Mouse (Mus musculus) lung, embryonic 15.5 days (tissue): ENCODE measurements at regions not wholly inside any gene's neighbourhood (a gene's known extent, or its start where the extent isn't known, plus 50 kb on each side); places are given as distances from the start of the nearest gene placed in this dataset.

ENCODE experiments used
- ATAC-seq: fragments of 200-750 bp; cut with Nextera tagmentation; 2 replicates; pipeline ENCODE4 v1.8.0; 2017; ENCODE audit warnings: moderate number of reproducible peaks, borderline replicate concordance; ENCODE audit not compliant: low FRiP score, low TSS enrichment; ENCODE audit errors: extremely low read depth
- H3K27ac ChIP-seq: fragments of 300-500 bp; sonication (generic); 2 replicates; pipeline ENCODE4 v1.5.1; 2015; ENCODE audit warnings: moderate library complexity, mild to moderate bottlenecking, inconsistent platforms
- H3K27me3 ChIP-seq: fragments of 300-500 bp; sonication (generic); 2 replicates; pipeline ENCODE4 v1.6.1; 2015; ENCODE audit warnings: inconsistent platforms
- H3K36me3 ChIP-seq: fragments of 300-500 bp; sonication (generic); 2 replicates; pipeline ENCODE4 v1.6.1; 2015; ENCODE audit warnings: inconsistent platforms
- H3K4me1 ChIP-seq: fragments of 300-500 bp; sonication (generic); 2 replicates; pipeline ENCODE4 v1.6.1; 2015; ENCODE audit warnings: inconsistent platforms
- H3K4me2 ChIP-seq: fragments of 300-500 bp; sonication (generic); 2 replicates; pipeline ENCODE4 v1.6.1; 2015; ENCODE audit warnings: inconsistent platforms, mild to moderate bottlenecking, moderate library complexity
- H3K4me3 ChIP-seq: fragments of 300-500 bp; sonication (generic); 2 replicates; pipeline ENCODE4 v1.5.1; 2015; ENCODE audit warnings: mild to moderate bottlenecking, inconsistent platforms
- H3K9ac ChIP-seq: fragments of 300-500 bp; sonication (generic); 2 replicates; pipeline ENCODE4 v1.6.1; 2015; ENCODE audit warnings: inconsistent platforms
- H3K9me3 ChIP-seq: fragments of 300-500 bp; sonication (generic); 2 replicates; pipeline ENCODE4 v1.6.1; 2016; ENCODE audit warnings: inconsistent platforms
- whole genome bisulfite sequencing: fragments of 180-500 bp; shearing (Covaris S2); methylation state at CpG from one replicate; pipeline ENCODE4 v1.1.7; 2015; 5-methylcytosine and 5-hydroxymethylcytosine counted together

DNA sequence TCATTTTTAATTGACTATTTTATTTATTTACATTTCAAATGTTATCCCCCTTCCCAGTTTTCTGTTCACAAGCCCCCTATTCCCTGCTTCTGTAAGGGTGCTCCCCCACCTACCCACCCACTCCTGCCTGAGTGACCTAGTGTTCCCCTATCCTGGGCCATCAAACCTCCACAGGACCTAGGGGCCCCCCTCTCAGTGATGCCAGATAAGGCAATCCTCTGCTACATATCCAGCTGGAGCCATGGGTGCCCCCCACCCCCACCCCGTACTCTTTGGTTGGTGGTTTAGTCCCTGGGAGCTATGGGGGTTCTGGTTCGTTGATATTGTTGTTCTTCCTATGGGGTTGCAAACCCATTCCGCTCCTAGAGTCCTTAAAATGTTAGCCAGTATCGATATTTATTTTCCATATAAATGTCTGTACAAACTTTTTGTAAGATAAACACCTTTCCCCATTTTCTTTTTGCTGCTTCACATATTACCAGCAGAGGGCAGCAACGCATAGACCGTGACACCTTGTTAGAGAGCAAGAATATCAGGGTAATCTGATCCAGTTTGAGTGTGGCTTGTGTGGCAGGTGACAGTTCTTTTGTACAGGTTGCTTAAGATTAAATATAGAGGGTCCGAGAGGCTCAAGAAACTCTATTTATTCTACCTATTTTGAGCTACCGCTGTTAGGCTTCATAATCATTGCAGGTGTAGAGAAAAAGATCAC is 177.2 kb upstream of the Scn7a start:
- no peak overlapping the region for H3K27ac ChIP-seq
- H3K4me1 ChIP-seq = no peaks in the 10 kb centered on the region
- no peak for ATAC-seq
- WGBS = 22% methylated on average over 8 of the region's 8 CpGs
- H3K4me3 ChIP-seq = no peak overlapping the region
- no peaks in the 10 kb centered on the region for H3K9me3 ChIP-seq
- H3K36me3 ChIP-seq = no peaks in the 10 kb centered on the region
- no peaks in the 10 kb centered on the region for H3K27me3 ChIP-seq
- H3K9ac ChIP-seq = no peak overlapping the region
- no peak overlapping the region for H3K4me2 ChIP-seq

GRCm38 (mm10) chr2:66941188-66941587 is 156.5 kb upstream of the Scn7a start:
- no peak overlapping the region for H3K4me3 ChIP-seq
- no peaks in the 10 kb centered on the region for H3K27me3 ChIP-seq
- no peaks in the 10 kb centered on the region for H3K4me1 ChIP-seq
- no peak overlapping the region for H3K27ac ChIP-seq
- no peak for ATAC-seq
- H3K9ac ChIP-seq = no peak overlapping the region
- H3K9me3 ChIP-seq = no peaks in the 10 kb centered on the region
- no peak overlapping the region for H3K4me2 ChIP-seq
- WGBS = 77% methylated on average over 5 of the region's 5 CpGs
- H3K36me3 ChIP-seq = no peaks in the 10 kb centered on the region

DNA sequence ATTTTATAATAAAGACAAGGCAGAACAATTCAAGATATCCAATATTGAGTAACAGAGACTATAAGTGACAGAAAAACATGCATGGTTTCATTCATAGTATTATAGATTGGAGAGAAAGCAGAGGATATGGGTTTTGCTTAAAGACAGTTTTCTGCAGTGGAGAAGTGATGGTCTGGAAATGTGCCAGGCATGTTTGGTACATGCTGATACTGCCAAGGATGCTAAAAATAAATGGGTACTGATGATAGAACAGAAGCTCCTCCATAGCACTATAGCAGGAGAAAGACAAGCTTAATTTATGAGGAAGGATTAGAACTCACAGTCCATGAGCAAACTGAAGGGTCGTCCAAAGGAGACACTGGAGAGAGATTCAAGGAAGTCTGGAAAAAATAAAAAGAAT is 113.3 kb upstream of the Scn7a start:
- no peaks in the 10 kb centered on the region for H3K36me3 ChIP-seq
- H3K9ac ChIP-seq = no peak overlapping the region
- no peaks in the 10 kb centered on the region for H3K4me1 ChIP-seq
- WGBS = 60% methylated on average over 1 of the region's 1 CpGs
- no peak overlapping the region for H3K4me3 ChIP-seq
- ATAC-seq = no peak
- H3K27me3 ChIP-seq = no peaks in the 10 kb centered on the region
- no peak overlapping the region for H3K27ac ChIP-seq
- no peaks in the 10 kb centered on the region for H3K9me3 ChIP-seq
- no peak overlapping the region for H3K4me2 ChIP-seq

DNA sequence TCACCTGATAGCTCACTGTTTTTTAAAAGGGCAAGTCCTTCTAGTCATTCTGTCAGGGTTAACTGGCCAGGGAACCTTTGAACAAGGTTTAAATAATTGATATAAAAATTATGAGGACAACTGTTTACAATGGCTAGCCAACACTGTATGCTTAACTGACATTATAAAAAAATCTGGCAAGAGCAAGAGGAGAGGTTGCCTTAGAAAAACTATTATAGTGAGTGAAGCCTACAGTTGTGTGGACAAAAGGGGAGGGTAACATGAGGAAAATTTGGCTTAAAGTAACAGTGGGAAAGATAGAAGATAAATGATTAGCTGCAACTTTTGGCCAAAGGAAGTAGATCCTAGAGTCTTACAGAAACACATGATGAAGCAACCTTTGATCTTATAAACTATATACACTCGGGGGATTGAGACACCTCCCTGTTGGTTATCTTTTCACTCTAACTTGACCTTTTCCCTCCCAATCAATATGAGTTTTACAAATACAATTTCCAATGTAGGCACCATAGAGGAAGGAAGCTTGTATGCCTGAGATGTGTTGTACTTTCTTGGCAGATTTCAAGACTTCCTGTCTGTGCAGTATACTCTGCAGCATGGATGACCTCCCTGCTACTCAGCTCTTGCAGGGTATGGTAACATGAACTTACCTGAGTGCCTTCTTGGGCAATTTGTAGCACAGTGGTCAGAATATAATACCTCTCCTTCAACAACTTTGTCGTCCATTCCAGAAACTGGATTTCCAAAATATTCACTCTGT is 82.9 kb upstream of the Scn7a start:
- Histone ChIP-seq H3K9me3 (no peaks in the 10 kb centered on the region), H3K27ac (no peak overlapping the region), H3K9ac (no peak overlapping the region), H3K4me2 (no peak overlapping the region), H3K27me3 (no peaks in the 10 kb centered on the region), H3K4me1 (no peaks in the 10 kb centered on the region), H3K4me3 (no peak overlapping the region), H3K36me3 (no peaks in the 10 kb centered on the region)
- 50% methylated on average over 2 of the region's 2 CpGs for WGBS
- peak; percentile 42; the same call in 1 of the 2 replicates for ATAC-seq
